Mouse (Mus musculus): ENCODE data around the gene Ddah2.

The Ddah2 gene

DNA sequence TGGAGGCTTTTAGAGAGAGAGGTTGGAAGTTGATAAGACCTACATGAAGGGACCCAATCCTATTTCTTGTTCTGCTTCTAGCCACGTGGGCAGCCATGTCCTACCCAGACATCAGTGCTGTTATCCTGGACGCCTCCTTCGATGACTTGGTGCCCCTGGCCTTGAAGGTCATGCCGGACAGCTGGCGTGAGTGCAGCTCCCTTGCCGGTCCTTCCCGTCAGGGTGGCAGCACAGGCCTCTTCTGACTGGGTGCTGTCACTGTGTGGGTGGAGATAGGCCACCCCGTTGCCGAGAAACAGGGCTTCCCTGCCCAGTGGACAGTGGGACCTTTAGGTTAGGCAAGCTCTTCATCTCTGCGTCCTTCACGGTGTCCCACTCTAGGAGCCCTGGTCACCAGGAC, 42.3 kb downstream of the Ddah2 start:
- DNase-seq (ENCODE audit: extremely low read depth, low read depth, low spot score) = no peak

DNA sequence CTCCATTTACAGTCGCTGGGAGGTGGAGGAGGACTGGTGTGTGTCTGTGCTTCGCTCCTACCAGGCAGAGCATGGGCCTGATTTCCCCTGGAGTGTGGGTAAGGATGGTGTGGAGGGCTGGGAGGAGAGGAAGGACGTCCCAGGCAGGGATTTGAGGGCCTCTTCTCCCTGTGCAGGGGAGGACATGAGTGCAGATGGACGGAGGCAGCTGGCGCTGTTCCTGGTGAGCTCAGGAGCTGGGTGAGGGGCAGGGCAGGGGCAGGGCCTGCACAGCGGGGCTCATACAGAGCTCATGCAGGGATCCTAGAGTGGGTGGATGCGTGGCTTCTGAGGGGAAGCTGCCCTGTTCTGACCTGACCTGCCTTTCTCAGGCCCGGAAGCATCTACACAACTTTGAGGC, 43.5 kb downstream of the Ddah2 start:
- no peak for DNase-seq (ENCODE audit: extremely low read depth, low read depth, low spot score)

DNA sequence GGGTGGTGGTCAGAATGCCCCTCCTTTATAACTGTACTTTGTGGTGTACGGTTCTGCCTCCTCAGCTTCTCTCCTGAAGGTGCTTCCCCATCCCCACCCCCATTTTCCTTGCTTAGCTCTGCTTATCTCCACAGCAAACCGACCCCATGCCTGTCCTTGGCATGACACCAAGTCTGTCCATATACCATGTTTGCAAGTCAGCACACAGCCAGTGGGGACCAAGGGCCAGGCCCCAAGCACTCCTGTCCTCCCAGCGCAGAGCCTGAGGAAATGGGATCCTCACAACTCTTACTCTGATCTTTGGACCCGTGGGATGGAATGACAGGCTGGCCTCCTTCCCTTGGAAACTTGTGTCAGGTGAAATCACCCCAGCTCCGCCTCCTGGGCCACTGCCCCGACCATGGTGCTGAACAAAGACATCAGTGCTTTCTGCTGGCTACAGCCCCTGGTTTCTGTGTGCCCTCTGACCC, 44.4 kb downstream of the Ddah2 start:
- DNase-seq (ENCODE audit: extremely low read depth, low read depth, low spot score) = no peak

DNA sequence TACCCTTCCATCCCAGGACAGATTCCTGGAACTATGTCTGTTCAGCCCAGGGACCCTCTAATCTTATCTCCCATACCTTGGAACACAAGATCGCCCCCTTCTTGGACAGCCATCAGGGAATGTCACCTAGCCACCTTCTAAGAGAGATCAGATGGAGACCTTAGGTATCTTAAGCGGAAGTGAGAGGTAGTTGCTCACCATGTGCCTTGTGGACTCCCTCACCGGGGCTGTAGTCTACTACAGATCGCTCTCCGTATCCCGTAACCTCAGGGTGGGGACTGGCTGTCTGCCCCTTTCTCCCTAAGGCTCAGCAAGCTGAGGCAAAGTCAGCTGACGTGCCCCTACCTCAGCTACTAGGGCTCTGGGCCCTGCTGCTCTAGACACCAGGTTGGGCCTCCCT, 45.2 kb downstream of the Ddah2 start:
- DNase-seq (ENCODE audit: extremely low read depth, low read depth, low spot score) = no peak

DNA sequence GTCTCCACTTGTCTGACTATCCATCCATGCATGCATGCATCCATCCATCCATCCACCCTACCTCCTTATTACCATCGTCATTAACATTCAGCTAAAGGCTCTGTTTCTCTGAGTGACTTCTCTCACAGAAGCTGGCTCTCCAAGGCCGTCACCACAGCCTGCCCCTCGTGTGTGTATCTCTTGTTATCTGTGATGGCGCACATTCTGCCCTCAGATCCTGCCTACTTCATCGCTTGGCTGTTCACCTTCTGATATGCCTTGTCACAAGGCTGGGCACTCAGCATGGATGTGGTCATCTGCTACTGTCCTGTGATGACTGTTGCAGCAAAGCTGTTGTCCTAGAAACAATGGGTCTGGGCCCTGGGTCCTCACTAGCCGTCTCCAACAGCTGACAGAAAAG, 45.9 kb downstream of the Ddah2 start:
- no peak for DNase-seq (ENCODE audit: extremely low read depth, low read depth, low spot score)

DNA sequence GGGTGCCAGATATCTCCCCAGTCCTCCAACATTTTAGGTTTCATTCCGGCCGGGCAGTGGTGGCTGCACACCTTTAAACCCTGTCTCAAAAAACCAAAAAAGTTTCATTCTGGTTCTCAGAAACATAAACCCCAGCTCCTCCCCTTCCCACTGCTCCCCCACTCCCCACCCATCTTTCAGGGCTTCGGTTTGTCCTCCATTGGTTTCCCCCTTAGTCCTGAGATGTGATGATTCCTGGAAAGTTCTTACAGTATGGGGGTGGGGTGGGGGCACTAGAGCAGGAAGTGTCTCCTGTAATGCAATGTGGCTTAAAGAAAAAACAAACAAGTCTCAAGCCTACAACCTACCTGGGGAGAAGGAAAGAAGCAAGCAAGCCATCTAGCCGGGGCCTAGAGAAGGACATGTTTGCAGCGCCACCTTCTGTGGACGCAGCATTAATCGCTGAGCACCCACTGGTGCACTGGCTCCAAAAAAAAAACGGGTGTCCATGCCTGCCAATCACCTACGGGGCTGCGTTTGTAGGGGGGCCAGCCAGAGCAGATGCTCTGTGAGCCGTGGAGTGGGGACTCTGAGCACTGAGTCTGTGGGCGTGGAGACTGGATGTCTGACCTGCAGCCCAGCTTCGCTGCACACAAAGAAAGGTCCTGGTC, 47.0 kb downstream of the Ddah2 start:
- no peak for DNase-seq (ENCODE audit: extremely low read depth, low read depth, low spot score)

DNA sequence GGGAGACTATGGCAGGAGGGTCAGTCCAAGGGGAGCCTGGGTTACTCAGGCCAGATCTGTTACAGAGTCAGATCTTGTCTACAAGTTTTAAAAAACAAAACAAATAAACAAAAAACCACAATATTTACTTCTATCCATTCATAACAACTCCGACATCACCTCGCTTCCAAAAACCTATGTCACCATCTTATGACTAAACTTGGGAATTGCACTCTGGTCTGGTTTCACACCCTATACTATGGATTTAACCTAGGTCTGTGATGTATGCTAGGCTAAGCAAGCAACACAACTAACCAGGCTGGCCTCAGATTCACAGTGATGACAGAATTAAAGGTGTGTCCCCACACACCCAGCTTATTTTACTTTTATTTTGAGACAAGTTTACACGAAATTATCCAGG, 47.7 kb downstream of the Ddah2 start:
- DNase-seq (ENCODE audit: extremely low read depth, low read depth, low spot score) = no peak

DNA sequence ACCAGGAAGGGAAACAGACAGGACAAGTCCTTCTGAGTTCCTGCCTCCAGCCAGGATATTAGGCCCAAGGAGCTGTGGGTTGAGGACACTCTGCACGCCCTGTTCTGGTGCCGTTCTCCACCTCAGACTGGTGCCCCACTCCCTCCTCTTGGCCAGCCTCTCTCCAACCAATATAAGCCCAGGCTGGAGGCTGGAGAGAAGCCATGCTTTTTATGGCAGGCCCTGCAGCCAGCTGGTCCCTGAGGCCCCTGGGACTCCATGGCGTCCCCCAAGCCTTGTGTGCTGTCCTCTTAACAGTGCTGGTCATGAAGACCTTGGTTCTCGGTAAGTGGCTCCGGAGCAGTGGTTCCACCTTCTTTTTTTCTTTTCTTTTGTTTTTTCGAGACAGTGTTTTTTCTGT, 49.3 kb downstream of the Ddah2 start, which contains the start of gene Ly6g5c:
Ly6g5c (plus strand) TSS at position 183 of the 400 bp plus-strand sequence.
- no peak for DNase-seq (ENCODE audit: extremely low read depth, low read depth, low spot score)

All from fat pad, adult 2 months (tissue).